Mouse (Mus musculus) embryonic facial prominence, embryonic 12.5 days (tissue): Measurements from ENCODE around the gene Gorab. TPM values are rescaled to one million over a fixed set of nuclear protein-coding genes. Genes with fewer than 3 reads are reported as not detected.

ENCODE experiments used
- ATAC-seq: fragments of 200-750 bp; cut with Nextera tagmentation; 2 replicates; pipeline ENCODE4 v1.8.0; 2017; ENCODE audit not compliant: insufficient number of reproducible peaks, insufficient read depth, low FRiP score, low TSS enrichment
- H3K27ac ChIP-seq: fragments of 300-500 bp; sonication (generic); 2 replicates; pipeline ENCODE4 v1.5.1; 2016; ENCODE audit warnings: mild to moderate bottlenecking
- H3K27me3 ChIP-seq: fragments of 300-500 bp; sonication (generic); 2 replicates; pipeline ENCODE4 v1.6.1; 2016; ENCODE audit warnings: mild to moderate bottlenecking, moderate library complexity
- H3K36me3 ChIP-seq: fragments of 300-500 bp; sonication (generic); 2 replicates; pipeline ENCODE4 v1.6.1; 2016; ENCODE audit warnings: mild to moderate bottlenecking
- H3K4me1 ChIP-seq: fragments of 300-500 bp; sonication (generic); 2 replicates; pipeline ENCODE4 v1.6.1; 2016
- H3K4me2 ChIP-seq: fragments of 300-500 bp; sonication (generic); replicated peaks from 2 replicates; pipeline ENCODE4 v1.6.1; 2016; ENCODE audit warnings: mild to moderate bottlenecking, moderate library complexity
- H3K4me3 ChIP-seq: fragments of 300-500 bp; sonication (generic); 2 replicates; pipeline ENCODE4 v1.5.1; 2016; ENCODE audit warnings: mild to moderate bottlenecking
- H3K9ac ChIP-seq: fragments of 300-500 bp; sonication (generic); 2 replicates; pipeline ENCODE4 v1.6.1; 2016; ENCODE audit warnings: mild to moderate bottlenecking, moderate library complexity
- H3K9me3 ChIP-seq: fragments of 300-500 bp; sonication (generic); 2 replicates; pipeline ENCODE4 v1.6.1; 2016; ENCODE audit warnings: mild to moderate bottlenecking, moderate library complexity
- WGBS: fragments of 180-500 bp; shearing (Covaris S2); methylation state at CpG from one replicate; pipeline ENCODE4 v1.1.7; 2016; 5-methylcytosine and 5-hydroxymethylcytosine counted together
- polyA plus RNA-seq: library from polyadenylated mRNA; unstranded; fragments of >200 nt; fragmentation: Nextera tagmentation; extraction: Ambion mirVana; gene quantifications from 2 replicates; pipeline ENCODE4 v1.2.1, GENCODE M21; 2016

Gene Gorab
- polyA plus RNA-seq, 1 experiment from 2014 or later, result 40.6 TPM

GRCm38 (mm10) chr1:163382048-163382719, 21.3 kb downstream of the Gorab start:
- no peak for ATAC-seq
- no peak overlapping the region for H3K4me2 ChIP-seq
- H3K36me3 ChIP-seq, result peaks cover 18% of the 10 kb centered on the region
- H3K27ac ChIP-seq, result no peak overlapping the region
- H3K4me1 ChIP-seq, result peaks cover 24% of the 10 kb centered on the region
- WGBS, result 87% methylated on average over 10 of the region's 10 CpGs
- no peak overlapping the region for H3K9ac ChIP-seq
- no peak overlapping the region for H3K4me3 ChIP-seq
- H3K9me3 ChIP-seq, result no peaks in the 10 kb centered on the region
- H3K27me3 ChIP-seq, result no peaks in the 10 kb centered on the region

DNA sequence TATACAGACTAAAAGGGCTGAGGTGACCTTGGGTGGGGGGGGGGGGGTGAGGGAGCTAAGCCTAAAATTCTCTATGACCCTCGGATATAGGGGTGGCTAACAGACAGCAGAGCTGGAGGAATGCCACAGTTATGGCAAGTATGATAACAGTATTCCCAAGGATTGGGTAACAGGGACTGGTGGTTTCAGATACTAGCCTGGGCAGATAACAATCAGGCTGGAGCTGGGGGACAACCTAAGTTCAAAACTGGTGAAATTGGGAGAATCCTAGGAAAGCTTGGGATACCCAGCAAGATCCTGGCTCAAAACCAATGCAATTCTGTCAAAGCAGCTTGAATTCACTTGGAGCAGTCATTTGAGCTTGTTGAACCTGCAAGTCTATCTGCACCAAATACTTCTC, 22.9 kb downstream of the Gorab start:
- WGBS, result 54% methylated on average over 1 of the region's 1 CpGs
- Histone ChIP-seq H3K9me3 (no peaks in the 10 kb centered on the region), H3K4me3 (no peak overlapping the region), H3K36me3 (peaks cover 5% of the 10 kb centered on the region; the same call in 1 of the 2 replicates), H3K9ac (no peak overlapping the region), H3K4me2 (no peak overlapping the region), H3K27ac (no peak overlapping the region), H3K4me1 (peaks cover 29% of the 10 kb centered on the region), H3K27me3 (no peaks in the 10 kb centered on the region)
- no peak for ATAC-seq

GRCm38 (mm10) chr1:163380072-163380471, 23.4 kb downstream of the Gorab start:
- Histone ChIP-seq H3K27ac (no peak overlapping the region), H3K4me1 (peaks cover 34% of the 10 kb centered on the region), H3K9me3 (no peaks in the 10 kb centered on the region), H3K36me3 (no peaks in the 10 kb centered on the region), H3K4me3 (no peak overlapping the region), H3K4me2 (no peak overlapping the region), H3K9ac (no peak overlapping the region), H3K27me3 (no peaks in the 10 kb centered on the region)
- 31% methylated on average over 4 of the region's 4 CpGs for WGBS
- ATAC-seq, result no peak

DNA sequence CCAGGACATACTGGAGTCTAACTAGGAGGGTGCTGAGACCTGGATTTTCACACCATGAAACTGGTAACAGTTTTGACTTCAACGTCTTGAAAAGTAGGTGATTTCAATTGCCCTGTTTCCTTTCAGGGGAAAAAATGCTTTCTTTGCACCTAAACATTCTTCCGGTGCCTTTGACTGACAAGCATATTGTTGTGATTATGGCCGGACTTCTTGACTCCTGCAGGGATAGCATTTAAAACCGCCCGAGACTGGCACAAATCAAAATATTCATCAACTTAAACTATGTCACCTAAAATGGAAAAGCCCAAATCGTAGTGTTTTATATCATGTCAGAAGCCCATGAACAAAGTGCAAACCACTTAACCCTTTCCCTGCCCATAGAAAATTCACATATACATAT, 25.5 kb downstream of the Gorab start:
- no peaks in the 10 kb centered on the region for H3K36me3 ChIP-seq
- 17% methylated on average over 6 of the region's 6 CpGs for WGBS
- no peak overlapping the region for H3K9ac ChIP-seq
- peak overlapping the region; percentile 60; the same call in 1 of the 2 replicates for H3K27ac ChIP-seq
- ATAC-seq, result no peak
- H3K9me3 ChIP-seq, result no peaks in the 10 kb centered on the region
- H3K27me3 ChIP-seq, result no peaks in the 10 kb centered on the region
- no peak overlapping the region for H3K4me3 ChIP-seq
- peaks cover 33% of the 10 kb centered on the region for H3K4me1 ChIP-seq
- H3K4me2 ChIP-seq, result no peak overlapping the region

DNA sequence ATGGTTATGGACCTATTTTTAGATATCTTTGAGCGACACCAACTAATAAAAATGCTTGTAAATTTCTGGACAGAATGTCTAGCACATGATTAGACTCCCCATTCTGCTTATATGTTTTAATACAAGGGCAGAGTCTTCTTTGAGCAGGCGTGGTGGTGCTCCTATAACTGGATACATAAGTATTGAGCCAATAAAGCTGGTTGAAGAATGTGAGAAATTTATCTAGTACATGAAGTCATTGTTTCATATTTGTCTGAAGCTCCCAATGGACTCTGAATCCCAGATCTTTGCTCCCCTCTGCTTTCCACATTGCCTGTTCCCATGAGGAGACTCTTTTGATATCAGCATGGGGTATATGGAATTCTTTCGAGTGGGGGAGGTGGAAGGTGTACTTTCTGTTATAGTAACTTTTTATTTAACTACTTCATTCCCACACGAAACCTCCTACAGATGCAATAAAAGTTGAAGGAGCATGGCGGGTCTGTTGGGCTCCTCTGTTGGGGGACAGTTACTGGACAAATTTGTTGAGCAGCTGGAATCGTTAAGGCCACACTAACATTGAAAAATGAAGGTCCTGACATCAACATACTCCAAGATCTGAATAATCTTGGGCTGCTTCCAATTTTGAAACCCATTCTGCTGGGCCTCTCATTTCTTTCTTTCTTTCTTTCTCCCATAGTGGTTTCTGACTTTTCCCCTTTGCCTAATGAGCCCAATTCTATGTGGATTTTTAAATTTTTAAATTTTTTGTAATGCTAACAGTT, 26.5 kb downstream of the Gorab start:
- Histone ChIP-seq H3K27ac (0 out of 2 replicates have a peak overlapping the region, but pooled peaks have one; percentile 60), H3K9ac (no peak overlapping the region), H3K36me3 (no peaks in the 10 kb centered on the region), H3K9me3 (no peaks in the 10 kb centered on the region), H3K4me3 (no peak overlapping the region), H3K4me1 (peaks cover 33% of the 10 kb centered on the region), H3K4me2 (no peak overlapping the region), H3K27me3 (no peaks in the 10 kb centered on the region)
- 57% methylated on average over 6 of the region's 6 CpGs for WGBS
- no peak for ATAC-seq

- Histone ChIP-seq H3K27me3 (no peaks in the 10 kb centered on the region), H3K4me2 (no peak overlapping the region), H3K4me1 (peaks cover 27% of the 10 kb centered on the region), H3K4me3 (no peak overlapping the region), H3K9me3 (no peaks in the 10 kb centered on the region), H3K9ac (no peak overlapping the region), H3K36me3 (no peaks in the 10 kb centered on the region), H3K27ac (peak overlapping the region; percentile 76)
- peak; percentile 47; the same call in 1 of the 2 replicates for ATAC-seq
- WGBS, result 21% methylated on average over 5 of the region's 5 CpGs
Measured at GRCm38 (mm10) chr1:163374455-163374854, 29.0 kb downstream of the Gorab start.

- 27% methylated on average over 8 of the region's 8 CpGs for WGBS
- H3K9ac ChIP-seq, result no peak overlapping the region
- no peak for ATAC-seq
- H3K4me3 ChIP-seq, result no peak overlapping the region
- peaks cover 25% of the 10 kb centered on the region for H3K4me1 ChIP-seq
- no peaks in the 10 kb centered on the region for H3K36me3 ChIP-seq
- no peaks in the 10 kb centered on the region for H3K9me3 ChIP-seq
- no peaks in the 10 kb centered on the region for H3K27me3 ChIP-seq
- H3K27ac ChIP-seq, result peak overlapping the region; percentile 80
- peak overlapping the region; percentile 20; the same call in 1 of the 2 replicates for H3K4me2 ChIP-seq
Measured at GRCm38 (mm10) chr1:163362202-163362601, 41.3 kb downstream of the Gorab start.

DNA sequence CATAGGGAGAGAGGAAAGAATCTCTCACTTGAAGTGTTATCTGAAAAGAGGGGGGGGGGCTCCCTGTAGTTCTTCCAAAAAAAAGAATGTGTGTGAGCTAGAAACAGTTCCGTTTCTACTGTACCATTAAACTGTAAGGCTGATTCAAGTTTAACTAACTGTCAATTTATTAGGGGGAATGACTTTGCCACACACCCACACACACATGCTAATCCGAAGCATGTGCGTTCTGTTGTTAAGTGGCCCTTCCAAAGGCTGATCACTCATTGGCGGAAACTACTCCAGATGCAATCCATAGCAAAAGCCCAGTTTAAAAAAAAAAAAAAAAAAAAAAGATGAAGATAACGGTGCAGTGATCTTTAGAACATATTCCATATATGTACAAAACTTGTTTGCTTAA, 42.1 kb downstream of the Gorab start:
- H3K27ac ChIP-seq, result peak overlapping the region; percentile 47
- ATAC-seq, result no peak
- WGBS, result 47% methylated on average over 5 of the region's 5 CpGs
- no peaks in the 10 kb centered on the region for H3K27me3 ChIP-seq
- no peak overlapping the region for H3K4me3 ChIP-seq
- no peaks in the 10 kb centered on the region for H3K9me3 ChIP-seq
- peaks cover 25% of the 10 kb centered on the region for H3K4me1 ChIP-seq
- peak overlapping the region; percentile 26 for H3K4me2 ChIP-seq
- no peaks in the 10 kb centered on the region for H3K36me3 ChIP-seq
- H3K9ac ChIP-seq, result no peak overlapping the region

GRCm38 (mm10) chr1:163360796-163361195, 42.7 kb downstream of the Gorab start:
- peak overlapping the region; percentile 26 for H3K4me2 ChIP-seq
- 45% methylated on average over 6 of the region's 6 CpGs for WGBS
- H3K27ac ChIP-seq, result peak overlapping the region; percentile 47

DNA sequence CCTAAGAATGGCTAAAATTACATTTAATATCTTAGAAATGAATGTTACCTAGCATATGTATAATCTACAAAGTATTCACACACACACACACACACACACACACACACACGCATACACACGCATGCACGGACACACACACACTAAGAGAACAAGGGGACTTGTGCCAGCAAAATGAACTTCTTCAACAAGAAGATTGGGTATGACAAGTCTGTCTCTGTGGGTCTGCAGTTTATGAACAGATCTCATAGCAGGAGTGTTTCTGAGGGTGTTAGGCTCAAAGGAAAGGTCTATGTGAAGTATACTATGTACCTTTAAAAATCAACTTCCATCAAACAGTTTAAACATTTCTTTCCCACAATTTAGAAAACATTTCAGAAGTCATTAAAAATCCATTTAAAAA, 43.9 kb downstream of the Gorab start:
- Histone ChIP-seq H3K4me1 (peaks cover 34% of the 10 kb centered on the region), H3K27me3 (no peaks in the 10 kb centered on the region), H3K27ac (peak overlapping the region; percentile 72), H3K9ac (peak overlapping the region; percentile 30), H3K4me2 (peak overlapping the region; percentile 36), H3K36me3 (no peaks in the 10 kb centered on the region), H3K4me3 (peak overlapping the region; percentile 18; the same call in 1 of the 2 replicates), H3K9me3 (no peaks in the 10 kb centered on the region)
- ATAC-seq, result no peak
- WGBS, result 65% methylated on average over 3 of the region's 3 CpGs

More at GRCm38 (mm10) chr1:163360796-163361195, 42.7 kb downstream of the Gorab start:
- H3K36me3 ChIP-seq, result no peaks in the 10 kb centered on the region
- H3K4me1 ChIP-seq, result peaks cover 26% of the 10 kb centered on the region
- no peaks in the 10 kb centered on the region for H3K9me3 ChIP-seq
- no peak overlapping the region for H3K4me3 ChIP-seq
- H3K27me3 ChIP-seq, result no peaks in the 10 kb centered on the region
- no peak overlapping the region for H3K9ac ChIP-seq
- no peak for ATAC-seq

GRCm38 (mm10) chr1:163358165-163358564, 45.3 kb downstream of the Gorab start:
- Histone ChIP-seq H3K4me2 (peak overlapping the region; percentile 36), H3K9me3 (no peaks in the 10 kb centered on the region), H3K4me3 (peak overlapping the region; percentile 28), H3K27ac (peak overlapping the region; percentile 82), H3K27me3 (no peaks in the 10 kb centered on the region), H3K4me1 (peaks cover 34% of the 10 kb centered on the region), H3K9ac (peak overlapping the region; percentile 35; the same call in 1 of the 2 replicates), H3K36me3 (no peaks in the 10 kb centered on the region)
- peak; percentile 64; the same call in 1 of the 2 replicates for ATAC-seq
- 25% methylated on average over 7 of the region's 7 CpGs for WGBS

DNA sequence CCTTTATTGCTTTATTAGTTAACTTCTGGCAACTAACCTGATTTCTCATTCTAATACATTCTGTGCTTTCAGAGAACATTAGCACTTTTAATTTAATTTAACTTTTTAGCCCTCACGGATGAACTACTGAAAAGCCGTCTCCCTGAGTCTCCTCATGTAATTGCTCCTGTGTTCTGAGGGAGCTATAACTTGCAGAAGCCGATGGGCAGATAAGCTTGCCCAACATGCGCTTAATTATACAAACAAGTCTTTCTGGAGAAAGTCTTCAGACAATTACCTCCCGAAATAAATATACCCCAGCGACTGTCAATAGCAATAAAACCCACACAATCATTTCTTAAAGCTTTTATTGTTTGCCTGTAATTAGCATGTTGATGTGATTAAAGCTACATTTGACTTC, 45.7 kb downstream of the Gorab start:
- Histone ChIP-seq H3K9ac (no peak overlapping the region; the same call in 1 of the 2 replicates), H3K27ac (peak overlapping the region; percentile 82), H3K9me3 (no peaks in the 10 kb centered on the region), H3K4me1 (peaks cover 32% of the 10 kb centered on the region), H3K4me2 (peak overlapping the region; percentile 36), H3K27me3 (no peaks in the 10 kb centered on the region), H3K36me3 (no peaks in the 10 kb centered on the region), H3K4me3 (peak overlapping the region; percentile 28; the same call in 1 of the 2 replicates)
- WGBS, result 25% methylated on average over 6 of the region's 6 CpGs
- ATAC-seq, result no peak
